Mouse (Mus musculus): Measurements from ENCODE around the gene Olfr32. TPM values are rescaled to one million over a fixed set of nuclear protein-coding genes. Genes with fewer than 3 reads are reported as not detected.

Gene Olfr32
- not detected for polyA plus RNA-seq (2014; fragmentation: Illumina TruSeq; extraction: RNeasy Lipid Tissue Mini Kit (QIAGEN cat#74804); ENCODE audit: low read depth, low replicate concordance)

DNA sequence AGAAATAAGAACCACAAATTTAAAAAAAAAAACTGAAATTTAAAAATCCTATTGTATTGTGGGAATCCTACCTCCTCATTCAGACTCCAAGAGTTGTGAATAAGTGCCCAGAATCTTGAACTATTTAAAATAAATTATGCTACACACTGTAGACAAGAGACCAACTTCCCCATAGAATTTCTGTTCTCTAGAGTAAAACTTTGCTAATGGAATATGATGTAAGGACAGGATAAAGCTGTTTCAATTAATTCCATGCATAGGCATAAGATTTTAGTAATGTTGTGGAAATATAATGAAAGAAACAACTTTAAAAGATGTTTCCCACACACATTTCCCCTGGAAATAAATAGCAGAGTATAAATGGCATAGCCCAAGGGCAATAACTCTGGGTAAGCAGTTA lies at the start of gene Olfr32:
Olfr32 (minus strand) TSS at position 101 of the 400 bp plus-strand sequence.

DNA sequence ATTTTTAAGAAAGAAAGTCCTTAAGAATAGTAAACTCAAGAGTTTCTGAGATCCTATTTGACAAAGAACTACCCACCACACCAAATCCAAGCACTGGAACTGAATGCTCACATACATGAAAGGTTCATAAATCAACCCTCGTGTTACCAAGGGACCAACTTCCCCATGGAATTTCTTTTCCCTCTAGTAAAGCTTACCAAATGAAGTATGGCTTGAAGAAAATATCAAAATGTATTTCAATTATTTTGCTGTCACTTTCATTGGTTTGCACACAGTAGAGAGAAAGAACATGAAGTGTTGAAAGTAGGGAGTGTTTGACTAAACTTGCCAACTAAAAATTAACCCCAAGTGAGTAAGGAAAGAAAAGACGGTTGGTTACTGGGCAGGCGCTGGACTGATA lies 10.9 kb upstream of the Olfr32 start, which contains the start of gene Olfr1270:
Olfr1270 (minus strand) TSS at position 101 of the 400 bp plus-strand sequence.

DNA sequence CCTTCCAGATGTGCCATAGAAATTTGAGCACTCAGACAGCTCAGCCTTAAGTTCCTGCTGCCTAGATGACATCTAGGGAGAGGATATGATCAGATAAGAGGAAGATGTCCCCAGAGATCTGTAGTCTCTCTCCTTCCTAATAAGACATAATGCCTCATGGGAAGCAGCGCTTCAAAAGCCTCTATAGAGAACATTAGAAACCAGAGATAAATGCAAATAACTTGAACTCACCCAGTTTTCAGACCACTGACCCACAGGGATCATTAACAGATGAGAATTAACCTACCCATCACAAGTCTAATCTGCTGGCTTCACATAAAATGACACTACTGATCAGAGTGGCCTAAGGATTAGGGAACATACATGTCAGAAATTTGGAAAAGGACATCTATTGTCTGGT lies 20.8 kb downstream of the Olfr32 start, which contains the start of gene Olfr1269:
Olfr1269 (minus strand) TSS at position 101 of the 400 bp plus-strand sequence.

Other genes starting within 250 kb of the Olfr32 start
- gene Olfr1258, start 215.0 kb downstream of the Olfr32 start, polyA plus RNA-seq (2014; fragmentation: Illumina TruSeq; extraction: RNeasy Lipid Tissue Mini Kit (QIAGEN cat#74804); ENCODE audit: low read depth, low replicate concordance): not detected
- gene Olfr1259, start 193.6 kb downstream of the Olfr32 start, polyA plus RNA-seq (2014; fragmentation: Illumina TruSeq; extraction: RNeasy Lipid Tissue Mini Kit (QIAGEN cat#74804); ENCODE audit: low read depth, low replicate concordance): not detected
- not detected for gene Olfr1260, start 168.0 kb downstream of the Olfr32 start, polyA plus RNA-seq (2014; fragmentation: Illumina TruSeq; extraction: RNeasy Lipid Tissue Mini Kit (QIAGEN cat#74804); ENCODE audit: low read depth, low replicate concordance)
- gene Olfr1261, start 151.1 kb downstream of the Olfr32 start, polyA plus RNA-seq (2014; fragmentation: Illumina TruSeq; extraction: RNeasy Lipid Tissue Mini Kit (QIAGEN cat#74804); ENCODE audit: low read depth, low replicate concordance): not detected
- not detected for gene Olfr1262, start 142.2 kb downstream of the Olfr32 start, polyA plus RNA-seq (2014; fragmentation: Illumina TruSeq; extraction: RNeasy Lipid Tissue Mini Kit (QIAGEN cat#74804); ENCODE audit: low read depth, low replicate concordance)
- not detected for gene Olfr1263, start 130.2 kb downstream of the Olfr32 start, polyA plus RNA-seq (2014; fragmentation: Illumina TruSeq; extraction: RNeasy Lipid Tissue Mini Kit (QIAGEN cat#74804); ENCODE audit: low read depth, low replicate concordance)
- gene Olfr1264, start 116.7 kb downstream of the Olfr32 start, polyA plus RNA-seq (2014; fragmentation: Illumina TruSeq; extraction: RNeasy Lipid Tissue Mini Kit (QIAGEN cat#74804); ENCODE audit: low read depth, low replicate concordance): not detected
- not detected for gene Olfr1265, start 107.0 kb downstream of the Olfr32 start, polyA plus RNA-seq (2014; fragmentation: Illumina TruSeq; extraction: RNeasy Lipid Tissue Mini Kit (QIAGEN cat#74804); ENCODE audit: low read depth, low replicate concordance)
- gene Olfr140, start 78.7 kb downstream of the Olfr32 start, polyA plus RNA-seq (2014; fragmentation: Illumina TruSeq; extraction: RNeasy Lipid Tissue Mini Kit (QIAGEN cat#74804); ENCODE audit: low read depth, low replicate concordance): not detected
- gene Olfr1269, start 20.9 kb downstream of the Olfr32 start, polyA plus RNA-seq (2014; fragmentation: Illumina TruSeq; extraction: RNeasy Lipid Tissue Mini Kit (QIAGEN cat#74804); ENCODE audit: low read depth, low replicate concordance): not detected
- not detected for gene Olfr1270, start 10.8 kb upstream of the Olfr32 start, polyA plus RNA-seq (2014; fragmentation: Illumina TruSeq; extraction: RNeasy Lipid Tissue Mini Kit (QIAGEN cat#74804); ENCODE audit: low read depth, low replicate concordance)
- not detected for gene Olfr1506, start 82.2 kb upstream of the Olfr32 start, polyA plus RNA-seq (2014; fragmentation: Illumina TruSeq; extraction: RNeasy Lipid Tissue Mini Kit (QIAGEN cat#74804); ENCODE audit: low read depth, low replicate concordance)
- not detected for gene Olfr142, start 115.3 kb upstream of the Olfr32 start, polyA plus RNA-seq (2014; fragmentation: Illumina TruSeq; extraction: RNeasy Lipid Tissue Mini Kit (QIAGEN cat#74804); ENCODE audit: low read depth, low replicate concordance)
- gene Olfr1271, start 128.7 kb upstream of the Olfr32 start, polyA plus RNA-seq (2014; fragmentation: Illumina TruSeq; extraction: RNeasy Lipid Tissue Mini Kit (QIAGEN cat#74804); ENCODE audit: low read depth, low replicate concordance): not detected
- not detected for gene Olfr1272, start 150.5 kb upstream of the Olfr32 start, polyA plus RNA-seq (2014; fragmentation: Illumina TruSeq; extraction: RNeasy Lipid Tissue Mini Kit (QIAGEN cat#74804); ENCODE audit: low read depth, low replicate concordance)
- not detected for gene Gm13769, start 179.9 kb upstream of the Olfr32 start, polyA plus RNA-seq (2014; fragmentation: Illumina TruSeq; extraction: RNeasy Lipid Tissue Mini Kit (QIAGEN cat#74804); ENCODE audit: low read depth, low replicate concordance)

Measured in sigmoid colon, adult 10 weeks (tissue).